Mouse (Mus musculus): ENCODE data around the gene Cdh4. TPM values are rescaled to one million over a fixed set of nuclear protein-coding genes. Genes with fewer than 3 reads are reported as not detected.

Cdh4 gene
- polyA plus RNA-seq, 1 experiment from 2014 or later, result 15.0 TPM

DNA sequence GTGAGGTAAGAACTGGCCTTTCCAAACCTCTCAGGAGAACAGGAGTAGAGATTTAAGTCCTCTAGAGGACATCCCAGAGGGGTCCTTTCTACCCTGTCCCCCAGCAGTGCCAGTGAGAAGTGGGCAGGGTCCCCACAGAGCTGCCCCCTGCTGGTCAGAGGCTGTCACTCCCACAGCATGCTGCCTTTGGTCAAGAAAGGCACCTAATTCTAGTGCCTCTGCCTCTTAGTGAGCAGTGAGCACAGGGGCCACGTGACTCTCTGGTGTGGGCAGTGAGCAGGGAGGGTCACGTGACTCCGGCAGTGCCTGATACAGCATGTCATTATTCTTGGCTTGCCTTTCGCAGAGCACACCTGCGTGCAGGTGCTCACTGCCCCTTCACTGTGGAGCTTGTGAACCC lies 431.1 kb downstream of the Cdh4 start:
- Histone ChIP-seq H3K4me2 (replicated peaks) (no peak overlapping the region), H3K27me3 (0 out of 2 replicates have a peak, but pooled peaks cover 3% of the 10 kb centered on the region), H3K4me3 (no peak overlapping the region), H3K9me3 (no peaks in the 10 kb centered on the region), H3K27ac (no peak overlapping the region), H3K9ac (no peak overlapping the region), H3K4me1 (no peaks in the 10 kb centered on the region), H3K36me3 (no peaks in the 10 kb centered on the region)
- no peak for ATAC-seq (ENCODE audit: insufficient number of reproducible peaks, insufficient read depth, low FRiP score, low TSS enrichment)
- whole genome bisulfite sequencing, result 54% methylated on average over 5 of the region's 5 CpGs

DNA sequence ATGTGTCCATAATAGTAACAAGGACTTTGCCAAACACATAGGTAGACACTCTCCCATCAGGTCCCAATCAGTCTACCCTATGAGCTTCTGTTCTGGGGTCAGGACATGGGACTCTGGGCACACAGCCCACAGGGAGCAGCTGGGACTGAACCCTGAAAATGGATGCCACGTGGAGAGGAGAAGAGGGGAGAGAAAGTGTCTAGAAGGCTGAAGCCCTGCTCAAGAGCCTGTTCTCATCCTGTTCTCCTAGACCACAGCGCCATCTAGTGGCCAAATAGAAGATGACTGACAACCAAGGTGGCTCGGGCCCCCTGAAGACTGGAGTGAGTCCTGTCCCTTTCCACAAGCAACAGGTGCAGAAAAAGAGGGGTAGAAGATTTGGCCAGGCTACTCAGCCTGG lies 432.9 kb downstream of the Cdh4 start:
- no peaks in the 10 kb centered on the region for H3K9me3 ChIP-seq
- no peak overlapping the region for H3K4me3 ChIP-seq
- no peaks in the 10 kb centered on the region for H3K36me3 ChIP-seq
- no peak overlapping the region for H3K4me2 ChIP-seq (replicated peaks)
- H3K27me3 ChIP-seq, result 0 out of 2 replicates have a peak, but pooled peaks cover 3% of the 10 kb centered on the region
- 3% methylated on average over 3 of the region's 3 CpGs for WGBS
- no peak overlapping the region for H3K27ac ChIP-seq
- no peak overlapping the region for H3K9ac ChIP-seq
- no peaks in the 10 kb centered on the region for H3K4me1 ChIP-seq
- ATAC-seq (ENCODE audit: insufficient number of reproducible peaks, insufficient read depth, low FRiP score, low TSS enrichment), result 0 out of 2 replicates have a peak, but pooled peaks have one; percentile 10

DNA sequence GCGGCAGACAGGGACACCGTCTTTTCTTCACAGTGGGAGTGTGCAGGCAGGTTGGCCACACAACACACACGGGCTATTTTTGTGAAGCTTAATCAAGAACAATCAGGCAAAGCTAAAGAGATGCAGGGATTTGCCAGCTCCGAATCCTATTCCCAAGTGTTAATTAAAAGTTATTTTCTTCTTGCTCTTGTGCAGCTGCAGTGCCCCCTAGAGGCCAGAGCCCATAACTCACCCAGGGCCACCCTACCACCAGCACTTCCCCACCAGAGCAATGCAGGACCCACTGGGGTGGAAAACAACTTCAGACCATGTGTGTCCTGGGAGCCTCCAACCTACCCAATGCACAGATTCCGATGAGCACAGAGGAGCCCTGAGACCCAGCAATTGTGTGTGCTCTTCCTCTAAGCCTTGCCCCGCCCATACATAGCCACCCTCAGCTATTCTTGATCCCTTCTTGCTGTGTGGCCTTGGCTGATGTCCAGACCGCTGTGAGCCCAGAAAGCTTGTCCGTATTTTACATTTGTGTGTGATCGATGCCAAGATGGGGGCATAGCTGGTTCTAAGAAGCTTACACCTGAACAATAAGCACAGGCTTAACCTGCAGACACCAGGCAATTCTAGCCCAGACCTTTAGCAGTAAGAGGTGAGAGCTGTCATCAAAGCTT lies 435.5 kb downstream of the Cdh4 start:
- Histone ChIP-seq H3K36me3 (no peaks in the 10 kb centered on the region), H3K4me2 (replicated peaks) (no peak overlapping the region), H3K27ac (no peak overlapping the region), H3K4me3 (no peak overlapping the region), H3K9ac (no peak overlapping the region), H3K27me3 (0 out of 2 replicates have a peak, but pooled peaks cover 3% of the 10 kb centered on the region), H3K4me1 (no peaks in the 10 kb centered on the region), H3K9me3 (no peaks in the 10 kb centered on the region)
- ATAC-seq (ENCODE audit: insufficient number of reproducible peaks, insufficient read depth, low FRiP score, low TSS enrichment), result no peak
- WGBS, result 68% methylated on average over 9 of the region's 9 CpGs

DNA sequence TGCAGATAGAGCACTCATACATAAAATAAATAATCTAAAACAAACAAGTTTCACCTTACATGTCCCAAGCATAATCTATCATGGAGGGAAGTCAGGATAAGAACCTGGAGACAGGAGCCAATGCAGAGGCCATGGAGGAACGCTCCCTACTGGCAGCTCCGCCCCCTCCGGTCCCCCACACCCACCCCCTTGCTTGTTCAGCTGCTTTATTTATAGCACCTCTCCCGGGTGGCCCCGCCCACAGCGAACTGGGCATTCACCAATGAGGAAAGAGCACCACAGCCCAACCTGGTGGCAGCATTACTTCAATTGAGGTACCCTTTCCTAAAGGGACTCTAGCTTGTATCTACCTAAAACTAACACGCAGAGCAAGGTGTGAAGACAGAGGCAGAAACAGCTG lies 442.3 kb downstream of the Cdh4 start:
- H3K36me3 ChIP-seq, result no peaks in the 10 kb centered on the region
- H3K9me3 ChIP-seq, result no peaks in the 10 kb centered on the region
- no peak overlapping the region for H3K4me2 ChIP-seq (replicated peaks)
- H3K9ac ChIP-seq, result no peak overlapping the region
- H3K4me1 ChIP-seq, result no peaks in the 10 kb centered on the region
- 42% methylated on average over 7 of the region's 7 CpGs for WGBS
- H3K27ac ChIP-seq, result no peak overlapping the region
- no peak overlapping the region for H3K4me3 ChIP-seq
- H3K27me3 ChIP-seq, result no peaks in the 10 kb centered on the region
- ATAC-seq (ENCODE audit: insufficient number of reproducible peaks, insufficient read depth, low FRiP score, low TSS enrichment), result no peak

DNA sequence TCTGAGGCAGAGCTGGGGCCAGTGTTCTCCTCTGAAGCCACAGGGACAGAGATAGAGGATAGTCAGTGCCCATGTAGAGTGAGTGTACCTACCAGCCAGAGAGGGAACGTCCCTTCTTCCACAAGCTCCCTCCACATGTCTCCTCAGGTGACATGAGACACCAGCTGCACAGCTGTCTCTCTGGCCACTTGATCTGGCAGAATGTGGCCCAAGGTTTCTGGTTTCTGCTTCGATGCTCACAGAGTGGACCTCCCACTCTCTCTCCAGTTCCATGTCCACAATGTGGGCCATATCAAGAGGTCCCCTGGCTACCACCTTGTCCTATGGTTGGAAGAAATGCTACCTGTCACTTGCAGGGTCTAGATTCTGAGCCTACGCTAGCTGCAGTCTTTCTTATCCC lies 448.8 kb downstream of the Cdh4 start:
- no peak overlapping the region for H3K4me3 ChIP-seq
- H3K36me3 ChIP-seq, result no peaks in the 10 kb centered on the region
- WGBS, result 75% methylated on average over 3 of the region's 3 CpGs
- no peak for ATAC-seq (ENCODE audit: insufficient number of reproducible peaks, insufficient read depth, low FRiP score, low TSS enrichment)
- no peak overlapping the region for H3K9ac ChIP-seq
- H3K9me3 ChIP-seq, result no peaks in the 10 kb centered on the region
- no peaks in the 10 kb centered on the region for H3K4me1 ChIP-seq
- H3K4me2 ChIP-seq (replicated peaks), result no peak overlapping the region
- H3K27ac ChIP-seq, result no peak overlapping the region
- H3K27me3 ChIP-seq, result no peaks in the 10 kb centered on the region

DNA sequence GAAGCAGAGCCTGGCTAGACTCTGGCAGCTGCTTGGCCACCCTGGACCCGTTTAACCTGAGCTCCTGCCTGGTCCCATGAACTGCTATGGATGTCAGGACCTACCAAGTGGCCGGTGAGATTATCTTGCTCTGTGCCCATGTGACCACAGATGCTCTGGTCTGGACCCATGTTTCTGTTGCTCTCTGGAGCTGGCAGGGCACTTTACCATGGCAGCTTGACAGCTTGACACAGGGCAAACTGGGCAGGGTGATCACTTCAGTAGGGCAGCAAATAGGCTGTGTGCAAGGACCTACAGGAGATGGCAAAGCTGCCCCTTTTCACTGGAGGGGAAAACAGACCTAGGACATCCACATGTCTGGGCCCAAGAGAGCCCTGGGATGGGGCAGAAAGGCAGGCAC lies 454.7 kb downstream of the Cdh4 start:
- no peak for ATAC-seq (ENCODE audit: insufficient number of reproducible peaks, insufficient read depth, low FRiP score, low TSS enrichment)
- H3K27me3 ChIP-seq, result no peaks in the 10 kb centered on the region
- WGBS, result 79% methylated on average over 2 of the region's 2 CpGs

DNA sequence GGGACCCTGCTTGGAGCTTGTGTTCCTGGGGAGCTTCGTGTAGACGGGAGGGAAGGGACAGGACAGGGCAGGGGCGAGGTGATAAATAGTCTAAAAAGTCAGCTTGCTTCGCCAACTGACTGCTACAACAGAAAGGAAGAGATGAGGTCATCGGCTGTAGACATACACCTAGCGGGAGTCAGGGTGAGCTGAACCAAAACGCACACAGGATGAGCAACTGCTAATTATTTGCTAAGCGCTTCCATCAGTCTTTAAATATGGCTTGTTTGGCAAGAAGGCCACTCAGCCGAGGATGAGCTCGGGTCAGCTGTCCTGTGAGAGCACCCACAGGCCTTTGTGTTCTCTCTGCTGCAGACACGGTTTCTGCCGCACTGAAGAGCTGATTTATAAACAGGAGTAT lies 470.7 kb downstream of the Cdh4 start:
- ATAC-seq (ENCODE audit: insufficient number of reproducible peaks, insufficient read depth, low FRiP score, low TSS enrichment), result no peak
- Histone ChIP-seq H3K4me3 (no peak overlapping the region), H3K9me3 (no peaks in the 10 kb centered on the region), H3K36me3 (peaks cover 47% of the 10 kb centered on the region), H3K27ac (no peak overlapping the region), H3K9ac (no peak overlapping the region), H3K27me3 (no peaks in the 10 kb centered on the region), H3K4me2 (replicated peaks) (no peak overlapping the region), H3K4me1 (0 out of 2 replicates have a peak, but pooled peaks cover 2% of the 10 kb centered on the region)
- 80% methylated on average over 12 of the region's 12 CpGs for WGBS

More for the DNA sequence above, 454.7 kb downstream of the Cdh4 start:
- no peak overlapping the region for H3K4me3 ChIP-seq
- H3K27ac ChIP-seq, result no peak overlapping the region
- H3K4me2 ChIP-seq (replicated peaks), result no peak overlapping the region
- no peaks in the 10 kb centered on the region for H3K36me3 ChIP-seq
- no peaks in the 10 kb centered on the region for H3K9me3 ChIP-seq
- no peak overlapping the region for H3K9ac ChIP-seq
- no peaks in the 10 kb centered on the region for H3K4me1 ChIP-seq

DNA sequence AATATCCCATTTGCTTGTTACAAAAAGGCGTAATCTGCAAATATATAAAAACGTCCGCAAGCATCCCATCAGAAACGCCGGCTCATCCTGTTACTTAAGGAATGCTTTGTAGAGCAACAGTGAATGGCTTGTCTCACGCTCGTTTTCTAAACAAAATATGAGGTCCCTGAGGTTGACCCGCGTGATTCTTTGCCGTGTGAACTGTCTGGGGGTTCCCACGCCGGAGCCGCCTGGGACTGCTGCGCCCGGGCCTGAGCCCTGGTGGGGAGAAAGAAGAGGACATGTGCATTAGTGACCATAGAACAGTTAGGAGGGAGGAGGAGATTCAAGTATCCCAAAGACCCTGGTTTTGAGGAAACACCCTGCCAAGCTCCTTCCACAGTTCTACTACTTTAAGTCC lies 471.1 kb downstream of the Cdh4 start:
- Histone ChIP-seq H3K4me2 (replicated peaks) (no peak overlapping the region), H3K9ac (no peak overlapping the region), H3K36me3 (peaks cover 47% of the 10 kb centered on the region), H3K9me3 (no peaks in the 10 kb centered on the region), H3K4me1 (0 out of 2 replicates have a peak, but pooled peaks cover 2% of the 10 kb centered on the region), H3K27ac (no peak overlapping the region), H3K4me3 (no peak overlapping the region), H3K27me3 (no peaks in the 10 kb centered on the region)
- WGBS, result 84% methylated on average over 15 of the region's 15 CpGs
- no peak for ATAC-seq (ENCODE audit: insufficient number of reproducible peaks, insufficient read depth, low FRiP score, low TSS enrichment)

DNA sequence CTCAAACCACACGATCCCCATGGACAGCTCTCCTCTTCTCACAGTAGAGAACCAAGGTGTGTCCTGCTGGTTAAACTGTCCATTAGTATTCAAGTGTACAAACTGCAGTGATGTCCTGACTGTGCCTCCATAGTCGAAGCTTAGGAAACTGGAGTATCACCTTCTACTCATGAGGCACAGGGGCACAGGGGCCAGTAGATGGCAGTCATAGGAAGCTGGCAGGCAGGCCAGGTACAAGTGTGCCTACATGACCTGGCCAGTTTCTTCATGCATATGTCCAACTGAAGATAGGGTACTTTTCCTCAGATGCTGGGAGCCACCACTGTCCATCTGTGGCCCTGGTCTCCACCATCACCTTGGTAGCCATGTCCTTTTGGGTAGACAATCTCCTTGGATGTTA lies 472.0 kb downstream of the Cdh4 start:
- H3K4me2 ChIP-seq (replicated peaks), result no peak overlapping the region
- no peak overlapping the region for H3K9ac ChIP-seq
- H3K4me3 ChIP-seq, result no peak overlapping the region
- H3K27me3 ChIP-seq, result no peaks in the 10 kb centered on the region
- peaks cover 47% of the 10 kb centered on the region for H3K36me3 ChIP-seq
- WGBS, result 87% methylated on average over 2 of the region's 2 CpGs
- no peak overlapping the region for H3K27ac ChIP-seq
- H3K9me3 ChIP-seq, result no peaks in the 10 kb centered on the region
- H3K4me1 ChIP-seq, result 0 out of 2 replicates have a peak, but pooled peaks cover 2% of the 10 kb centered on the region
- no peak for ATAC-seq (ENCODE audit: insufficient number of reproducible peaks, insufficient read depth, low FRiP score, low TSS enrichment)

DNA sequence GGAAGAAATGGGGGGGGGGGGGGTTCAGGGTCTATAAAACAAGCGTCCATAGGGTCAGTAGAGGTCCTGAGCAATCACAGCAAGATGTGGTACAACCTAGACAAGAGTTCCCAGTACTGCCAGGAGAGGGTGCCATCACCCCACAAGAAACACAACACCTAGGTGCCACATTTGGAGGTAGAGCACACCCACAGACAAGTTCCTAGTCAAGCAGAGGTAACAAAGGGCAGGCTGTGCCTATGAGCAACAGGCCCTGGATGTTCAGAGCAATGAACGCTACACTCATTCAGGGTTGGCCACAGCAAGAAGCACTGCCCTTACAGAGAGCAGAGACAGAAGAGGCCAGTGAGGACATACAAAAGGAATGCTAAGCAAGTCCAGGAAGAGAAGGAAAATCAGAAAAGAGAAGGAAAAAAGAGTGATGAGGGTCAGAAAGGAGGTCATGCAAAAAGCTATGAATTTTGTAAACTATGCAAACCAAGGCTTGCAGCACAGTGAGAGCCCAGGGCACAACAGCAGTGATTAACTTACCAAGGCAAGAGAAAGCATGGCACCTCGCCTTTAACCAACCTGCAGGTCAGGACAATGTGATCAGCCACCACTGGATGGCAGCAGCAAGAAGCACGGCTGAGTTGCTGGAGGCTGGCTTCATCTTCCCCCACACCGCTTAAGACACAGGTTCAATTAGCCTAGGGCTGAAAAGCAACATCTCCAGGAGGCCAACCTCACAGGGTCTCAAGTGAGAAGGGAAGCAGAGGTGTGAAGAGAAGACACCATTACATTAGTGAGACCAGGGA lies 474.8 kb downstream of the Cdh4 start:
- H3K4me2 ChIP-seq (replicated peaks), result no peak overlapping the region
- H3K27me3 ChIP-seq, result no peaks in the 10 kb centered on the region
- WGBS, result 31% methylated on average over 4 of the region's 5 CpGs
- 0 out of 2 replicates have a peak, but pooled peaks cover 2% of the 10 kb centered on the region for H3K4me1 ChIP-seq
- ATAC-seq (ENCODE audit: insufficient number of reproducible peaks, insufficient read depth, low FRiP score, low TSS enrichment), result peak; percentile 60; the same call in 1 of the 2 replicates
- no peak overlapping the region for H3K27ac ChIP-seq
- no peaks in the 10 kb centered on the region for H3K9me3 ChIP-seq
- H3K9ac ChIP-seq, result no peak overlapping the region
- no peak overlapping the region for H3K4me3 ChIP-seq
- peaks cover 62% of the 10 kb centered on the region for H3K36me3 ChIP-seq

DNA sequence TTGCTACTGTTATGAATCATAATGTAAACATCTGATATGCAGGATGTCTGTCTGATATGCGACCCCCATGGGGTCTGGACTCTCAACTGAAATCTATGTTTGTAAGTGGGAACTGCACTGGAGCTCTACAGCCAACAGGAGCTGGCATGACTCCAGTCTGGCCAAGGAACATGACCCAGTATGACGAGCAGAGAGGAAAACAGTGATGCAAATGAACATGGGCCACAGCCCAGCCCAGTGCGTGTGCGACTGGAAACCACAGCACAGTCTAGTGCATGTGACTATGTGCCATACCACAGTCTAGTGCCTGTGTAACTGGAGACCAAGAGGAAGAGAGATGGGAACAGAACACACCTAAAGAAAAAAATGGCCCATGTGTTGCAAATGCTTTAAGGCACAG lies 477.8 kb downstream of the Cdh4 start:
- H3K4me3 ChIP-seq, result no peak overlapping the region
- no peak overlapping the region for H3K27ac ChIP-seq
- 82% methylated on average over 4 of the region's 4 CpGs for WGBS
- H3K27me3 ChIP-seq, result no peaks in the 10 kb centered on the region
- H3K36me3 ChIP-seq, result peaks cover 64% of the 10 kb centered on the region
- ATAC-seq (ENCODE audit: insufficient number of reproducible peaks, insufficient read depth, low FRiP score, low TSS enrichment), result no peak
- H3K4me1 ChIP-seq, result 0 out of 2 replicates have a peak, but pooled peaks cover 2% of the 10 kb centered on the region
- H3K9ac ChIP-seq, result no peak overlapping the region
- H3K9me3 ChIP-seq, result no peaks in the 10 kb centered on the region
- no peak overlapping the region for H3K4me2 ChIP-seq (replicated peaks)

Data from embryonic facial prominence, embryonic 12.5 days (tissue).